Mouse (Mus musculus) MEL (cell line): ENCODE results near the gene Hoxd4.

Experiments used
- BHLHE40 ChIP-seq: IDR thresholded peaks from 2 replicates; pipeline ENCODE4 v1.6.1; 2012; ENCODE audit warnings: low read depth, mild to moderate bottlenecking, inconsistent platforms, low read length, improper control_type of control experiment, borderline replicate concordance
- CTCF ChIP-seq, 3 experiments: IDR thresholded peaks in 2 of 3; conservative IDR thresholded peaks in 1 of 3; 2 replicates each; pipeline ENCODE4 v1.5.1; 2011 to 2012; ENCODE audit warnings: low read length in 3 of 3, low read depth in 2 of 3, mild to moderate bottlenecking in 2 of 3, improper control_type of control experiment in 1 of 3, inconsistent platforms in 1 of 3, mixed read lengths in 1 of 3, moderate library complexity in 1 of 3; ENCODE audit not compliant: control insufficient read depth in 1 of 3, insufficient read depth in 1 of 3, poor library complexity in 1 of 3, severe bottlenecking in 1 of 3
- EP300 ChIP-seq, 2 experiments: IDR thresholded peaks; 2 replicates each; pipeline ENCODE4 v1.6.1; 2011; ENCODE audit warnings: improper control_type of control experiment in 2 of 2, low read length in 2 of 2, low read depth in 1 of 2, mild to moderate bottlenecking in 1 of 2
- HCFC1 ChIP-seq: IDR thresholded peaks from 2 replicates; pipeline ENCODE4 v1.6.1; 2012; ENCODE audit warnings: low read depth, mild to moderate bottlenecking, inconsistent platforms, low read length, improper control_type of control experiment, moderate library complexity
- RCOR1 ChIP-seq: IDR thresholded peaks from 2 replicates; pipeline ENCODE4 v1.6.1; 2012; ENCODE audit warnings: low read depth, mild to moderate bottlenecking, inconsistent platforms, low read length, improper control_type of control experiment
- TBP ChIP-seq: IDR thresholded peaks from 2 replicates; pipeline ENCODE4 v1.8.0; 2011; ENCODE audit warnings: low read depth, low read length, improper control_type of control experiment
- TCF12 ChIP-seq: IDR thresholded peaks from 2 replicates; pipeline ENCODE4 v1.6.1; 2014; ENCODE audit warnings: low read depth, mild to moderate bottlenecking, inconsistent platforms, low read length, improper control_type of control experiment, moderate library complexity

GRCm38 (mm10) chr2:74735851-74736687 is 24.3 kb downstream of the Hoxd4 start:
- no peak for TF ChIP-seq EP300 (IDR thresholded peaks at IDR 0.05; ENCODE audit: low read depth in 1 of 2, low read length in 2 of 2)
- no peak for TF ChIP-seq CTCF (IDR thresholded peaks at IDR 0.05 in 2 of 3, conservative IDR thresholded peaks at IDR 0.05 in 1 of 3; ENCODE audit: control insufficient read depth in 1 of 3, insufficient read depth in 1 of 3, low read depth in 2 of 3, low read length in 3 of 3, poor library complexity in 1 of 3, severe bottlenecking in 1 of 3)
- TF ChIP-seq HCFC1: no peak
- no peak for TF ChIP-seq BHLHE40
- TF ChIP-seq RCOR1: no peak
- TF ChIP-seq TCF12: no peak
- no peak for TF ChIP-seq TBP
